Mouse (Mus musculus): Measurements from ENCODE around the gene Snap25.

Snap25 gene

GRCm38 (mm10) chr2:136713299-136713758 is at the start of gene Snap25:
Snap25 (plus strand) TSS chr2:136713453.
- DNase-seq: no peak

GRCm38 (mm10) chr2:136666951-136667350 is 46.3 kb upstream of the Snap25 start:
- DNase-seq: no peak

- DNase-seq: no peak
Observed at GRCm38 (mm10) chr2:136669183-136669582, 44.1 kb upstream of the Snap25 start.

GRCm38 (mm10) chr2:136669665-136670064 is 43.6 kb upstream of the Snap25 start:
- no peak for DNase-seq

GRCm38 (mm10) chr2:136670539-136671271 is 42.5 kb upstream of the Snap25 start:
- no peak for DNase-seq

GRCm38 (mm10) chr2:136674077-136674757 is 39.0 kb upstream of the Snap25 start:
- no peak for DNase-seq

GRCm38 (mm10) chr2:136676196-136676595 is 37.1 kb upstream of the Snap25 start:
- no peak for DNase-seq

GRCm38 (mm10) chr2:136676918-136677445 is 36.3 kb upstream of the Snap25 start:
- DNase-seq: no peak

- peak; percentile 79 for DNase-seq
Observed at GRCm38 (mm10) chr2:136678321-136679161, 34.7 kb upstream of the Snap25 start.

GRCm38 (mm10) chr2:136679280-136680221 is 33.7 kb upstream of the Snap25 start:
- peak; percentile 68 for DNase-seq

GRCm38 (mm10) chr2:136682146-136682860 is 30.9 kb upstream of the Snap25 start:
- peak; percentile 7 for DNase-seq

GRCm38 (mm10) chr2:136686195-136686594 is 27.1 kb upstream of the Snap25 start:
- no peak for DNase-seq

- no peak for DNase-seq
Observed at GRCm38 (mm10) chr2:136687316-136687715, 25.9 kb upstream of the Snap25 start.

- no peak for DNase-seq
Observed at GRCm38 (mm10) chr2:136689476-136689875, 23.8 kb upstream of the Snap25 start.

GRCm38 (mm10) chr2:136691681-136692080 is 21.6 kb upstream of the Snap25 start:
- no peak for DNase-seq

GRCm38 (mm10) chr2:136699429-136700227 is 13.6 kb upstream of the Snap25 start:
- no peak for DNase-seq

- DNase-seq: no peak
Observed at GRCm38 (mm10) chr2:136703376-136703775, 9.9 kb upstream of the Snap25 start.

- no peak for DNase-seq
Observed at GRCm38 (mm10) chr2:136711155-136711554, 2.1 kb upstream of the Snap25 start.

GRCm38 (mm10) chr2:136711746-136712440 is 1.4 kb upstream of the Snap25 start:
- no peak for DNase-seq
